Mouse (Mus musculus): ENCODE data around the gene Rarres1.

GRCm38 (mm10) chr3:67492086-67492869, 23.0 kb downstream of the Rarres1 start:
- TF ChIP-seq CHD2 (IDR thresholded peaks at IDR 0.05; ENCODE audit: low read length) (no peak), EP300 (IDR thresholded peaks at IDR 0.05; ENCODE audit: low read length) (no peak), CTCF (conservative IDR thresholded peaks at IDR 0.05 in 1 of 2, IDR thresholded peaks at IDR 0.05 in 1 of 2; ENCODE audit: low read depth in 2 of 2, low read length in 2 of 2) (no peak), POLR2AphosphoS2 (IDR thresholded peaks at IDR 0.05; ENCODE audit: low read depth, low read length) (no peak), POLR2A (IDR thresholded peaks at IDR 0.05; ENCODE audit: low read depth, low read length) (no peak), MAX (IDR thresholded peaks at IDR 0.05; ENCODE audit: low read length) (no peak), ZMIZ1 (IDR thresholded peaks at IDR 0.05; ENCODE audit: low read depth, low read length) (no peak), BHLHE40 (IDR thresholded peaks at IDR 0.05; ENCODE audit: low read depth, low read length) (no peak), RAD21 (IDR thresholded peaks at IDR 0.05; ENCODE audit: low read depth, low read length) (no peak), ZC3H11A (IDR thresholded peaks at IDR 0.05; ENCODE audit: low read depth, low read length) (no peak), USF2 (conservative IDR thresholded peaks at IDR 0.05; ENCODE audit: low read depth, low read length) (no peak), TCF12 (IDR thresholded peaks at IDR 0.05; ENCODE audit: low read depth, low read length) (no peak)
